Mouse (Mus musculus): Measurements from ENCODE around the gene Rnf151. TPM values are rescaled to one million over a fixed set of nuclear protein-coding genes. Genes with fewer than 3 reads are reported as not detected.

The Rnf151 gene
- polyA plus RNA-seq, 1 experiment: 0.74 TPM

DNA sequence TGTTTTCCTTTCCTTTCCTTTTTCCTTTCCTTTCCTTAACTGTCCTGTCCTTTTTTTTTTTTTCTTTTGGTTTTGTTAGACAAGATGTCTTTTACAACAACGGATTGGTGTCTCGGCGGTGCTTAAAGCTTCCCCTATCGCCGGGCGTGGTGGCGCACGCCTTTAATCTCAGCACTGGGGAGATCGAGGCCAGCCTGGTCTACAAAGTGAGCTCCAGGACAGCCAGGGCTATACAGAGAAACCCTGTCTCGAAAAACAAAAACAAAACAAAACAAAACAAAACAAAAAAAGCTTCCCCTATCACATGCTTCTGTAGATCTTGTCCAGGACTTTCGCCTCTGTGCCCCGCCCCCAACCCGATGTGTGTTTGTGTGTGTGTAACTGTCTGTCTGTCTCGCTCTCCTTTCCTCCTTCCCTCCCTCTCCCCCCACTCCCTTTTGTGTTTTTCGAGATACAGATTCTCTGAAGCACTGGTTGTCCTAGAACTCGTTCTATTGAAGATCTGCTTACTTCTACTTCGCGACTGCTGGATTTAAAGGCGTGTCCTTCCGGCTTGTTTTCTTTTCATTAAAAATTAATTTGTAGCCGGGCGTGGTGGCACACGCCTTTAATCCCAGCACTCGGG lies 9.9 kb downstream of the Rnf151 start:
- no peaks in the 10 kb centered on the region for H3K9me3 ChIP-seq
- TF ChIP-seq GATA1 (IDR thresholded peaks at IDR 0.05; ENCODE audit: borderline replicate concordance, low read length) (no peak), FLI1 (IDR thresholded peaks at IDR 0.05; ENCODE audit: low read length) (no peak)
- H3K4me3 ChIP-seq (replicated peaks): peak overlapping the region; percentile 97
- peaks cover 23% of the 10 kb centered on the region for H3K36me3 ChIP-seq (replicated peaks; ENCODE audit: low read length)
- no peaks in the 10 kb centered on the region for H3K27me3 ChIP-seq (replicated peaks)
- peaks cover 26% of the 10 kb centered on the region for H3K4me1 ChIP-seq

DNA sequence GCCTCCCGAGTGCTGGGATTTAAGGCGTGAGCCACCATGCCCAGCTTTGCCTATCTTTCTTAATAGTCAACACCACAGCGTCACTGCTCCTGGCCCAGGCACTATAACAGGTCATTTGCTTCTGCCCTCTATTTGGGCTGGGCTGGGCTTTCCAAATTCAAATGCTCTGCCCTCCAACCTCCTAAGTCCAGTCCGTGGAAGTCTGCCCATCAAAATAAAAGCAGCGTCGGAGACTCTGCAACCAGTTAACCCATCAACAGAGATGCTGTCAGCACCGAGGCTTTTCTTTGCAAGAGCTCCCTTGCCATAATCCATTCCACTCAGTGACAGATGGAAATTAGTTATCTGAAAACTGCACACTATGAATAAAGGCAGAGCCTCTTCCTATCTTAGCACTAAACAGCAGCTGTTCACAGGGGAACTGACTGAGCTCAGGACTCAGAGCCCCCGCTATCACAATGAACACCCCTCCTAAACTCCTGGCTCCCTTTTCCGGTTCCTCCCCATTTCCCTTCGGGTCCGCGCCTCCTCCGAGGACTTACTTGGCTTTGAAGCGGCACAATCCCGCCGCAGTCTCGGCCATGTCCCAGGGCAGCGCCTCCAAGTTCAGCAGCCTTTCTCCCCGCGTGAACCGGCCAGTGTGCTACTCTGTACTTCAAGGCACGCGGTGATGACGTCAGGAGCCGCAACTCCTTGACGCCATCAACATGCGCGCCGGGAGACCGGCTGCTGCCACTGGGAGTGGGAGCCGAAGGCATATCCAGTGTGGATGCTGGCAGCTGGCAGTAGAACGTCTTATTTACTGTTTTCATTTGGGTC lies 10.7 kb downstream of the Rnf151 start, which contains the start of gene Tbl3:
Gene Tbl3, minus strand, starts transcription at position 679 of the 819 bp plus-strand sequence.
- no peaks in the 10 kb centered on the region for H3K9me3 ChIP-seq
- no peak for TF ChIP-seq GATA1 (IDR thresholded peaks at IDR 0.05; ENCODE audit: borderline replicate concordance, low read length)
- no peak for TF ChIP-seq FLI1 (IDR thresholded peaks at IDR 0.05; ENCODE audit: low read length)
- peak within 1 kb of the TSS; percentile 97 for H3K4me3 ChIP-seq (replicated peaks)
- H3K27me3 ChIP-seq (replicated peaks): no peaks in the 10 kb centered on the region
- H3K36me3 ChIP-seq (replicated peaks; ENCODE audit: low read length): peaks cover 29% of the 10 kb centered on the region
- H3K4me1 ChIP-seq: peaks cover 26% of the 10 kb centered on the region

DNA sequence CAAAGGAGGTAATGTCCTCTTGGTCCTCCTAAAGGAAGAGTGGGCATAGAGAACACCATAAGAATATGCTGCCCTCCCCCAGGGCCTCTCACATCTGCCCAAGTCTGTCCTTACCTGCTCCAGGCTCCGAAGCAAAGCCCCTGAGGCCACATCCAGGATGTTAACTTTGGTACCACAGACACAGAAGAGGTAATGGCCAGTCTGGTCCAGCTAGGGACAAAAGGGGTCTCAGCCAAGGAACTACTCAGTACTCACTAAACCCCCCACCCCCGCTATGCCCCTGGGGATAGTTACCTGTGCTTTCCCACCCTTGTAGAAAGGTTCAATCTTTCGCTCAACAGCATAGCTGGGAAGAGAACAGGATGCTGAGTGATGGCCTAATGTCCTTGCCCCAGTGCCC lies 12.0 kb downstream of the Rnf151 start:
- Histone ChIP-seq H3K4me1 (peaks cover 26% of the 10 kb centered on the region), H3K36me3 (replicated peaks; ENCODE audit: low read length) (peaks cover 43% of the 10 kb centered on the region), H3K4me3 (replicated peaks) (no peak overlapping the region), H3K9me3 (no peaks in the 10 kb centered on the region), H3K27me3 (replicated peaks) (no peaks in the 10 kb centered on the region)
- TF ChIP-seq GATA1 (IDR thresholded peaks at IDR 0.05; ENCODE audit: borderline replicate concordance, low read length) (no peak), FLI1 (IDR thresholded peaks at IDR 0.05; ENCODE audit: low read length) (no peak)

DNA sequence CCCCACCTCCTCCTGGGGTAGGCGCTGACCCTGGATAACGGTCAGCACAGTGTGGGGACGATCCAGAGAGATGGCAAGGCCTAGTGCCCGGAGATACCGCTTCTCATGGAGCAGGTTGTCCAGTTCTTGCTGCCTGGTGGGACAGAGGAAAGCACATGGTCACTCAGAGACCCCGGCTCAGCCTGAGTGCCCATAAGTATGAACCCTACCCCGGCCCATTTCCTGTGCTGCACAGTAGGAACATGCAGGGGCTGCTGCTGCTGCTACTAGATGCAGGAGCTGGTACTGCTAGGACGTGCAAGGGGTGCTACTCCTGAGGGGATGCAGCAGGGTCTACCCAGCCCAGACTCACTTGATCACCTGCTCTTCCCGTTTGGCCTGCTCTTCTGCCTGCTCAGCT lies 16.6 kb downstream of the Rnf151 start:
- Histone ChIP-seq H3K4me3 (replicated peaks) (no peak overlapping the region), H3K36me3 (replicated peaks; ENCODE audit: low read length) (peaks cover 63% of the 10 kb centered on the region), H3K4me1 (peaks cover 39% of the 10 kb centered on the region), H3K9me3 (no peaks in the 10 kb centered on the region), H3K27me3 (replicated peaks) (no peaks in the 10 kb centered on the region)
- TF ChIP-seq GATA1 (IDR thresholded peaks at IDR 0.05; ENCODE audit: borderline replicate concordance, low read length) (no peak), FLI1 (IDR thresholded peaks at IDR 0.05; ENCODE audit: low read length) (no peak)

DNA sequence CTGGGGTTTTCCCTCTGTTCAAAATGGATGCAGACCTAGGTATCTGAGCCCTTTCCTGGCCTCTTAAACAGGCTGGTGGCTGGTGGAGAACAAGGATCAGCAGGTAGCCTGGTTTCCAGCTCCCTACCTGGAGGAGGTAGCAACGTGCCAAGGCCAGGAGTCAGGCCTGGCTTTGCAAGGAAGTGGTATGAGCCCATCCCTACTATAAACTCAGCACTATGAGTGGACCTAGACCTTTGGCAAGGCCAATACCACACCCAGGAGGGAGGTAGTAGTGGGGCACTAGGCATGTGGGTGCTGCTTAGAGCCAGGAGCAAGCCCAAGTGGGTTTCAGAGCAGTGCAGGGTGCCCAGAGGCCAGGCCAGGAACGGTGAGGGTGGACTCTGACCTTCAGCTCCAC lies 18.4 kb downstream of the Rnf151 start:
- no peak for TF ChIP-seq FLI1 (IDR thresholded peaks at IDR 0.05; ENCODE audit: low read length)
- TF ChIP-seq GATA1 (IDR thresholded peaks at IDR 0.05; ENCODE audit: borderline replicate concordance, low read length): no peak
- Histone ChIP-seq H3K4me1 (peaks cover 35% of the 10 kb centered on the region), H3K27me3 (replicated peaks) (no peaks in the 10 kb centered on the region), H3K4me3 (replicated peaks) (no peak overlapping the region), H3K9me3 (no peaks in the 10 kb centered on the region), H3K36me3 (replicated peaks; ENCODE audit: low read length) (peaks cover 52% of the 10 kb centered on the region)

DNA sequence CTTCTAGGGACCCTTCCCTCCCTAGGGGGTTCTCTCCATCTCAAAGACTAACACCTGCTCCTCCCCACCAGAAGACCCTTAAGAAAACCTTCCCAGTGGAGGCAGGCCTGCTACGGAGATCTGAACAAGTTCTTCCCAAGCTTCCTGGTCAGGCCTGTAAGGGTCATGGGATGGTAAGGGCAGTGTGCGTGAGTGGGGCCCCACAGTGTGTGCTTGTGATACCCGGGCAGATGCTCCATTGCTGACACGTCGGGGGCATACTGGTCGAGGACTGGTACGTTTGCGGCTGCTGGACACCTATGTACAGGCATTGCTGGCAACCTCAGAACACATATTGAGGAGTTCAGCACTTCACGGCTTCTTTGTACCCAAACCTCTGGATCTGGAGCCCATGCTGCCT lies 19.1 kb downstream of the Rnf151 start:
- TF ChIP-seq FLI1 (IDR thresholded peaks at IDR 0.05; ENCODE audit: low read length) (no peak), GATA1 (IDR thresholded peaks at IDR 0.05; ENCODE audit: borderline replicate concordance, low read length) (no peak)
- Histone ChIP-seq H3K9me3 (no peaks in the 10 kb centered on the region), H3K4me1 (peaks cover 37% of the 10 kb centered on the region), H3K27me3 (replicated peaks) (no peaks in the 10 kb centered on the region), H3K4me3 (replicated peaks) (no peak overlapping the region), H3K36me3 (replicated peaks; ENCODE audit: low read length) (peaks cover 49% of the 10 kb centered on the region)

DNA sequence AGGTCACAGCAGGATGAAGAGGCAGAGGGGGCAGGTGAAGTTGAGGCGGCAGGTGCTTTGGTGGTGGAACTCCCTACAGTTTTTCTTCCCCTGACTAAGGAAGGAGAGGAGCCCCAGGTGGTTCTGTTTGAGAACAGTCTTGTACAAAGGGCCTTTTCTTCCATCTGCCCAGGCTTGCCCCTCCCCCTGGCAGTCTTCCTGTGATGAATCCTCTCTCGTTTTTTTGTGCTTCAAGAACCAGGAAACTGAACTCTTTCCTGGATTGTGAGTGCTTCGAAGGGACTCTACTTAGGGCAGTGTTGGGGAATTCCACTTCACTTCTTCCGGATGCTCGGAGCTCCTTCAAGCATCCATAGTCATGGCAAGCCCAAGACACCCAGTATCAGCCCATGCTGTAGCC lies 19.9 kb downstream of the Rnf151 start:
- no peaks in the 10 kb centered on the region for H3K9me3 ChIP-seq

DNA sequence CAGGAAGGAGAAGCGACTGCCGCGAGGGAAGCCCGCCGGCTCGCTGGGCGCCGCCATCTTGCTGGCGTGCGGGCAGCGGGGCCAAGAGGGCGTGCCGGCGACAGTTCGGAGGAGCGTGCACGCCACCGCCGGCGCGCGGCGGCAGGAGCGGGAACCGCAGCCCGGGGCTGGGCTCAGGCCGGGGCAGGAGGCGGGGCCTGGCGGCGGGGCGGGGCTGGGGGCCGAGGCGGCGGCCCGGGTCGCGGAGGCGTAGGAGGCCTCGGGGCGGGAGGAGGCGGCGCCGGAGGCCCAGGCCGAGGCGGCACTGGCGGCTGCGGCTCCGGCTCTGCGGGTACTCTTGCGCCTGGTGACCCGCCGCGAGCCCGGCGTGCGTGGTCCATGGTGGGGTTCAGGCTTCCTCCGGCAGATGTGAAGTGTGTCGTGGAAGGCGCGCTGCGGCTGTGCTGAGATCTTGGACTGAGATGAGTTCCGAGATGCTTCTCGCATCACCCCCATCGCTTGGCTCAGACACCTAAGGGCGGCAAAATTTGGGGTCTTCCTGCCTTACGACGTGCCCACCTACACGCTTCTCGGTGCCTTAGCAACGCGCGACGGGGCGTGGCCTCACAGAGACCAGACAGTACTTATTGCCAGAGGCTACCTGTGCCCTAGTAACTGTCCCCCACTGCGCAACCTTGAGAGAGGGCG lies 21.7 kb downstream of the Rnf151 start, which contains the start of the genes Gfer and Noxo1:
Gene Gfer, minus strand, starts transcription at position 146 of the 687 bp plus-strand sequence.
Gene Noxo1, plus strand, starts transcription at position 224 of the 687 bp plus-strand sequence.
- TF ChIP-seq FLI1 (IDR thresholded peaks at IDR 0.05; ENCODE audit: low read length) (no peak), GATA1 (IDR thresholded peaks at IDR 0.05; ENCODE audit: borderline replicate concordance, low read length) (no peak)
- Histone ChIP-seq H3K4me3 (replicated peaks) (peak within 1 kb of the TSS; percentile 99), H3K36me3 (replicated peaks; ENCODE audit: low read length) (peaks cover 44% of the 10 kb centered on the region), H3K27me3 (replicated peaks) (no peaks in the 10 kb centered on the region), H3K4me1 (peaks cover 53% of the 10 kb centered on the region), H3K9me3 (no peaks in the 10 kb centered on the region)

More for the DNA sequence above, 19.9 kb downstream of the Rnf151 start:
- Histone ChIP-seq H3K4me1 (peaks cover 41% of the 10 kb centered on the region), H3K27me3 (replicated peaks) (no peaks in the 10 kb centered on the region), H3K4me3 (replicated peaks) (no peak overlapping the region), H3K36me3 (replicated peaks; ENCODE audit: low read length) (peaks cover 51% of the 10 kb centered on the region)
- TF ChIP-seq FLI1 (IDR thresholded peaks at IDR 0.05; ENCODE audit: low read length): no peak
- TF ChIP-seq GATA1 (IDR thresholded peaks at IDR 0.05; ENCODE audit: borderline replicate concordance, low read length): no peak

DNA sequence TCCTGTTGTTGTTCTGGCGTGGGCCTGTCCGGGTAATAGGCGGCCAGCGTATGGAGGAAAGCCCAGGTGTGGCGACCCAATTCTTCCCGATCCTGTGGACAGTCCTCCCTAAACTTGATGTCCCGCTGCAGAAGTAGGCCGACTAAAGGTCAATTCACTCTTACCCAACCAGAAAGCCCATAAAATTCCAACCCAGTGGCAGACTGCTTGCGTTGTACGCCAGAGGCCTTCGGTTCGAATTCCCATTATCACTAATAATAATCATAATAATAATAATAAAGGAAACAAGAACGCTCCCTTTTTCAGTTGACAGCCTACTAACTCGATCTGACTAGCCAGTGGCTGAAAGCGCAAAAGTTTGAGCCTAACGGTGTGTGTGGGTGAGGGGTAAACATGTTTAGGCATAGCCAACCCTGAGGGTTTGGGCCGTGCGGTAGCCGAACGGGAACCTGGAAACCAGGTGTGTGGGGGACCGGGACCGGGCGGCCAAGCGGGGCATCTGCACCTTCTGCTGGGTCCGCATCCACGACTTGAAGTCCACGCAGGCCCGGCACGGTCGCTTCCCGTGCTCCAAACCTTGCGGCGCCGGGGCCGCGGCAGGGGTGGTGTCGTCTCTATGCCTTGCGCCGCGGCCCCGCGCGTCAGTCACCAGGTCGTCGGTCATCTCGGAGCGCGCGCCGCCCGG lies 22.4 kb downstream of the Rnf151 start:
- peaks cover 53% of the 10 kb centered on the region for H3K4me1 ChIP-seq
- no peaks in the 10 kb centered on the region for H3K9me3 ChIP-seq
- peaks cover 37% of the 10 kb centered on the region for H3K36me3 ChIP-seq (replicated peaks; ENCODE audit: low read length)
- TF ChIP-seq GATA1 (IDR thresholded peaks at IDR 0.05; ENCODE audit: borderline replicate concordance, low read length) (no peak), FLI1 (IDR thresholded peaks at IDR 0.05; ENCODE audit: low read length) (no peak)
- H3K27me3 ChIP-seq (replicated peaks): peaks cover 6% of the 10 kb centered on the region
- peak overlapping the region; percentile 99 for H3K4me3 ChIP-seq (replicated peaks)

Data from megakaryocyte, embryonic 14.5 days (primary cell).